Mouse (Mus musculus): Measurements from ENCODE around the gene Rxylt1.

The Rxylt1 gene

GRCm38 (mm10) chr10:122040372-122040771, 56.8 kb downstream of the Rxylt1 start:
- peak; percentile 58 to 60 for DNase-seq

GRCm38 (mm10) chr10:122039566-122039965, 57.6 kb downstream of the Rxylt1 start:
- no peak for DNase-seq

DNA sequence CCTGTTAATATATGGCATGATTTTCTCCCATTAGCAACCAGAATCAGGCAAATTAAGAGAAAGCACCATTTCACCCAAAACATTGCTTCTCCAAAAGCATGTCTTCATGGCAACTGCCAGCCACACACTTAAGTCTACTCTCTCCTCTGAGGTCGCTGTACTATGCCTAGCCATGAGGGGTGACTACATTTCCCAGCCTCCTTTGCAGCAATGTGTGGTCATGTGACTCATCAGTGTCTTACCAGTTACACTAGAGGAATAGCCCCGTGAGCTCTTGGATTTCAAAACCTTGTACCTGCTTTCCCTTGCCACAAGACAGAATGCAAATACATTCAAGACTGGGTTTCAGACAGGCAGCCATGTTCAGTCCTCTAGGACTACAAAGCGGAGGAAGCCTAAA, 58.6 kb downstream of the Rxylt1 start:
- DNase-seq = peak in 1 of 2 experiments; percentile 19

DNA sequence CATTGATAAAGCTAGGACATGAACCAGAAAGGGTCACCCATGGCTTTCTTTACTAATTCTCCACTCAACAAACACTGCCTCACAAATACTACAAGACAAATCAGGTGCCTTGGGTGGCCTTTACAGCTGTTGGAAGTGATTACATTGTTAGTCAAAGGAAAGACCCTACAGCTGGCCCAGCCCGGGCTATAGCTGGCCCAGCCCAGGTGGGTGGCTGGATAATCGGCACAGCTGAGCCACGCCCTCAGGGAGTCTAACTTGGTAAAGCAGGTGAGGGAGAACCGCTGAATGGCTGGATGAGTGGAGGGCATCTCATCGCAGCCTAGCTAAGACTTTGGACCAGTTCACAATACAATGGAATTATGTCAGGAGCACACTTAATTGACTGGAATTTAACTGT, 63.9 kb downstream of the Rxylt1 start:
- DNase-seq = no peak

- DNase-seq = no peak
Measured at GRCm38 (mm10) chr10:122030420-122030819, 66.8 kb downstream of the Rxylt1 start.

DNA sequence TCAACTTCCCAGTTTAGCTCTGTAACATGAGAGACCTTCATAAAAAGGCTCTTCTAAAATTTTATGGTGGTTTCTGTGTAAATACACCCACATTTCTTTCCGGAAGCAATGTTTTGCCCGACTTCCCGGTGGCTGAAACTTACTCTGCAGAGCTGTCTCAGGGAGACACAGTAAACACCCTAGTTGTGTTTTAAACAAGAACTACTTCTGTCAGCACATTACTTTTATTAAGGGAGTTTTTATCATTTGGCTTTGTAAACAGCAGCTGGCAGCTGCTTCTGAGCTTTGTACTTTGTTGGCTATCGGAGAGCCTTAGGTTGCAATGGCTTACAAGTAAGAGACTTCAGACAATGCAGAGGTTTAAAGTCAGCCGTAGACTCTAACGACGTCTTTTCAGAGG, 67.4 kb downstream of the Rxylt1 start:
- DNase-seq = no peak
